Mouse (Mus musculus) cerebral cortex, adult 2 months (tissue): ENCODE results near the gene Jpt1.

Experiments used
- WGBS: fragments of 180-500 bp; shearing (Covaris S2); methylation state at CpG from one replicate; pipeline ENCODE4 v1.1.7; 2018; 5-methylcytosine and 5-hydroxymethylcytosine counted together

Jpt1 gene

DNA sequence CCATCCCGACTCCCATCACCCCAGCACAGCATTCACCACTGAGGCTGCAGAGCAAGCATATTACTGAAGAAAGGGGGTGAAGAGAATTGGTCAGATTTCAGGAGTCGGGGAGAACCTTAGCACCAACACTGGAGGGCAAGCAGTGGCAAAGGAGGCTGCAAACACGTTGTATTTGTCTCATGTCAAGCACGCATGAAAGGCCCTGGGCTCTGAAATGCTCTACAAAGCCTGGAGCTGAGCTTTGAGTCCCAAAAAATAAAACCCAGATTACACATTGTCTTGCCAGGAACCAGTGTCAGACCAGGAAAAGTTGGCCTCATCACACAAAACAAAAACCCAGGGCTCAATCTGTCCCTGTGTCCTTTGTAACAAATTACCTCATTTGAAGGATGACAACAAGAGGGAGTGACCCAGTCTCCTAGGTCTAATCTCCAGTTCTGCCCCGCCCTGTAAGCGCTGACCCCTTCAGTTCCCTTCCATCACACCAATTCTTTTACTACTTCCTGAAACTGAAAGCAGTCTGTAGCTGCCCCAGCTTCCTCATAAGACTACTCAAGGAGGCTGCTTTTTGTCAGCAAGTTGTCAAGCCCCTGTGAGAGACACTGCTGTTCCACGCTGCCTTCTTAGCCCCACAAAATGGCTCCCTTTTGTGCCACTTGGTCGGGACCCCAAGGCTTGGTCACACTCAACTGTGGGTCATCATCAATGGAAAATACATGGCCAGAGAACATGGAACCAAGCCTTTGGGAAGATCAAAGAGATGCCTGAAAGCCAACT, 1.6 kb downstream of the Jpt1 start:
- 25% methylated on average over 8 of the region's 8 CpGs for WGBS

DNA sequence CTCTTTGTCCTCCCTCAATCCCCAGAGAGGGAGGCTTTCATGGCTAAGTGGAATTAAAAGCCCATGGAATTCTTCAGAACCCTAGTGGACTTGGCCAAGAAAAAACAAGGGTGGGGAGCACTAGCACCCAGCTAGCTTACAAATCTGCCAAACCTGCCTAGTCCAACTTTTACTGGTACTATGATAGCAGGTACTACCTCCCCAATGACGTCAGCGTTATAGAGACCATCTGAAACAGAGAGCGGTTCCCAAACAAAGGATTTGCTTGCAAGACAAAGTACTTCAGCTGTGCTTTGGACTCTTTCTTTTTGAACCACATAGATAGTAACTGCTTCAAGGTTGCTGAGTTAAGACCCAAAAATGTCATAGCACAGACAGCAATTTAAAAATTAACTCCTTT, 2.2 kb downstream of the Jpt1 start:
- 29% methylated on average over 3 of the region's 3 CpGs for WGBS

DNA sequence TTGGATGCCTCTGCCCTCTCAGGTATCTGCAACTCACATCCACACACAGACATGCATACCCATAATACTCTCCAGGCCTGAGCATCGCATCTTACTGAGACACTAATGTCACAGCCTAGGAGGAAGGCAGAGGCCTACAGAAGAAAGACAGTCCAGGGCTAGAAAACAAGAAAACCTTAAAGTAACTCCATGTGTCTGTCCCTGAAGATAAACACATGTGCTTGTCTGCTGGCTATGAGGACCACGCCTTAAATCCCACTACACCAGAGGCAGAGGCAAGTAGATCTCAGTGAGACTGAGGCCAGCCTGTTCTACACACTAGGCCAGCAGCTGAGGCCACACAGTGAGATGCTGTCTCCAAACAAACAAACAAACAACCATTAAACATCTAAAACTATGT, 3.1 kb downstream of the Jpt1 start:
- 74% methylated on average over 2 of the region's 2 CpGs for WGBS

DNA sequence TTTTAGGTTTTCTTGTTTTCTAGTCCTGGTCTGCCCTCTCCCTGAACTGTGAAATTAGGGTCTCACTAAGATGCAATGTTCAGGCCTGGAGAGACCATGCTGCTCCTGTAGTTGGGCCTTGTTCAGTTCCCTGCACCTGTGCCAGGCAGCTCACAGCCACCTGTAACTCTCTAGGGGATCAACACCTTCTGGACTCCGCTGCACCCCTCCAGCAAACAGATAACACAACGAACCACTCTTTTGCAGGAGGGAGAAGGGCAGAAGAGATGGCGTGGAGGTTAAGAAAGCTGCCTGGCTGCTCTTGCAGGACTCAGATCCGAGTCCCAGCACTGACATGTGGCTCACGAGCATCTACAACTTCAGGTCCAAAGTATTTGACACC, 3.7 kb downstream of the Jpt1 start:
- 67% methylated on average over 5 of the region's 5 CpGs for WGBS

DNA sequence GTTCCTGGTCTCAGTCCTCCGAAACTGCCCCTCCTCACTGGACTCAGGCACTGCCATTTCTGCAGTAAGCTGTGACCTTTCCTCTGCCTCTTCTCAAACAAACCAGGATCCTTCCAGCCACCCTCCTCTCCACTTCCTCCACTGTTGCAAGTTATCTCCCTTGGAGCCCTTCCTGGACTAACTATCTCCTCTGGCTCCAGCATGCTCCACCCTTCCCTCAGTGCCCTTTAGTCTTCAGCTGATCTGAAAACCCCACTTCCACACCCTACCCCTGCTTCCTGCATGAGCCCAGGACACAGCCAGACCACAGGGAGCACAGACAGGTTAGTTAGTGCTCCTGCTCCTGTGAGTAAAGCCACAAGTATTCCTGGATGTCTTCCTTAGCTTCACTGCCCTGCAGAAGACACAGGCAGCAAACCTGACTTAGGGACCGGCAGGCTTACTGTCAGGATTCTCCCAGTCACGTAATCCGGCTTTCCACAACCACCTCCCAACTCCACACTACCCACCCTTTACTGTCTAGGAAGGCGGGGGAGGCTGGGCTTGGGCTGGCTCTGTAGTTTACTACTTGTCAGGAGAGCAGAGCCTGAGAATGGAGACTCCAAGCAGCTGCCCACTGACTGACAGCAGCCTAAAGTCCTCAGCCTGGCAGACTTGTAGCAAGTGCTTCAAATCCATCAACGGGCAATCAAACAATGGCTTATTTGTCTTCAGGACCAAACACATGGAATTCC, 4.2 kb downstream of the Jpt1 start:
- WGBS: 32% methylated on average over 6 of the region's 6 CpGs

DNA sequence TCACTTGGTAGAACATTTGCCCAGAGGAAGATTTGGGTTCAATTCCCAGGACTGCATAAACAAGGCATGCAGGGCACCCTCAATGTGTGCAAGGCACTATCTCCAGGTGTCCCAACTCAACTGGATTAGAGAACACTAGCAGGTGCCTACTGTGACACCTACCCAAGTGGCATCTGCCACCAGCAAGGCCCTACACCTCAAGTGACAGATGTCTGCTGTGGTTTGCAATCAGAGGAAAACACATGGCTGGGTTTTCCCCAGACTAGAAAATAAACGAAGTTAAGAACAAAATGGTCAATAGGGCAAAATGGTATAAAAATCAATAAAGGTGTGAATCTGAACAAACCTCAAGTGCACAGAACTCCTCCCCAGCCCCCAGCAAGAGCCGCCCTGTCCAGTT, 6.1 kb downstream of the Jpt1 start:
- WGBS: 83% methylated on average over 2 of the region's 2 CpGs

DNA sequence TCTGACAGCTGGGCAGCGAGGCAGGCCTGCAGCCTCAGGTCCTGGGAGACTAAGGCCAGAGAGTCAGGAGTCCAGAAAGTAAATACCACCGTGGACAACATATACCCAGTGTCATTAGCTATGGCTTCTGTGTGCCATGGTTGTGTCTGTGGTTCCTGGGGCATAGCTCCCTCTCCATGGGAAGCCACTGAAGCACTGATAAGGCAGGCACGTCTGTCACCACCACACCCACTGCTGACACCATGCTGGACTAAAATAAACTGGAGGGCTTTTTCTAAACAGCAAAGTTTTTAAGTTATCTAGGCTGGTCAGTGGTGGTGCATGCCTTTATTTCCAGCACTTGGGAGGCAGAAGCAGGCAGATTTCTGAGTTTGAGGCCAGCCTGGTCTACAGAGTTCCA, 7.6 kb downstream of the Jpt1 start:
- WGBS: 68% methylated on average over 3 of the region's 3 CpGs

DNA sequence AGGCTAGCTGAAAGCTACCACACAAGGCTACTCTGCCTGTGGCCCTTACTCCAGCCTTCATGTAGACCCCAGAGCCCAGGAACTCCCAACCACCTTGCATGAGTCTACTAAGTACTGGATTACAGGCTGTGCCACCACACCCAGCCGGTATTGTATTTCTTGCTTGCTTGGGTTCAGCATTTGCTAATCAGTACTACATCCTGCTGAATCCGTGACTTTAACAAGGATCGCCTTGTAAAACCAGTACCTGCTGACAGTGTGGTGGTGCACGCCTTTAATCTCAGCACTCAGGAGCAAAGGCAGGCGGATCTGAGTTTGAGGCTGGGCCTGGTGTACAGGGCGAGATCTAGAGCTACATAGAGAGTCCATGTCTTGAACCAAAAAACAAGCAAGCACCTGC, 11.6 kb downstream of the Jpt1 start:
- WGBS: 96% methylated on average over 6 of the region's 6 CpGs

DNA sequence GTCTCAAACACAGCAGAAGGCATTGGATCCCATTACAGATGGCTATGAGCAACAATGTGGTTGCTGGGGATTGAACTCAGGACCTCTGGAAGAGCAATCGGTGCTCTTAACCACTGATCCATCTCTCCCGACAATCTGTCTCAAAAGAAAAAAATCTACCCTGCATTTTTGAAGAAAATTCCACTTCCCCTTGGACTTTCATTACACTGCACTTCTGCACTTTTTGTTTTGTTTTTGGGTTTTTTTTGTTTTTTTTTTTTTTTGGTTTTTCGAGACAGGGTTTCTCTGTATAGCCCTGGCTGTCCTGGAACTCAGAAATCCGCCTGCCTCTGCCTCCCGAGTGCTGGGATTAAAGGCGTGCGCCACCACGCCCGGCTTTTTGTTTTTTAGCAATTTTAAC, 17.6 kb downstream of the Jpt1 start:
- WGBS: 86% methylated on average over 9 of the region's 9 CpGs

DNA sequence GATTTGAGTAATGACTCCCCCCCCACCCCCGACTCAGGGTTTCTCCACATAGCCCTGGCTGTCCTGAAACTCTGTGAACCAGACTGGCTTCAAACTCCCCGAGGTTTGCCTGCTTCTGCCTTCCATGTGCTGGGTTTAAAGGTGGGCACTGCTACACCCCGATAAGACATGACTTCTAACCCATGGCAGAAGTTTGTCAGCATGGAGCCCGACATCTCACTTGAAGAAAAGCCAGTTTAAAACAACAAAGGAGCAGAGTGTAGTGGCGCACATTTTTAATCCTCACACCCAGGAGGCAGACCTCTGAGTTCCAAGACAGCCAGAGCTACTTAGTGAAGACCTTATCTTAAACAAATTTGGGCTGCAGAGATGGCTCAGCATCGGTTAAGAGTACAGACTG, 21.8 kb downstream of the Jpt1 start:
- 30% methylated on average over 6 of the region's 6 CpGs for WGBS

DNA sequence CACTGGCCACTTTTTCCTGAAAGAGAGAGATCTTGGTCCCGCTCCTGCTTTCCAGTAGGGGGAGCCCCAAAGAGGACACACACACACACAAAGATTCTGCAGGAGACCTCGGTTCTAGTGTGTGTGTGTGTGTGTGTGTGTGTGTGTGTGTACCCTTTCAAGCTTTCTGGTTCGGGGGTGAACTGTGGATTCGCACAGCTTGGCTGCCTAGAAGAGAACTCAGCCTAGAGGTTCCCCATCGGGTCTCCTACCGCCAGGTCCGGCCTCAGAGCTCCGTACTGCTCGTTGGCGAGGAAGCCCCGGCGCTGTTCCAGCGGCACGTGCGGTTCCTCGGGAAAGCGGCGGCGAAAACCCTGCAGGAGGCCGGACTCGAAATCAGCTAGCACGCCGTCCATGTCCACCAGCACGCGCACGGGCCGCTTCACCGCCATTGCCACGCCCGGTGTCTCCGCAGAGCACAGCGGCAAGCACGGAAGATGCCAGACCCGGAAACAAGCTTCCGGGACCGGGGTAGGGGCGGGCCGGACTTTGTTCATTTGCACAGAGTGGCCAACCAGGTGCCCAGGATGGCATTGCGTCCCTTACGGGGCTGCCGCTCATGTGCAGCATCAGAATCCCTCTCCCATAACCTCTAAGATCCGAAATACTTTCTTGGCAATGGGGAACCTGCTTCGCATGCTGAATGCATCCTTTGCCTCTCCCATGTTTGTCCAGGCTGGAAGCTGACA, 22.7 kb downstream of the Jpt1 start, which contains the start of gene Nt5c:
Nt5c (minus strand) TSS at position 507 of the 728 bp plus-strand sequence.
- WGBS: 1% methylated on average over 43 of the region's 43 CpGs

DNA sequence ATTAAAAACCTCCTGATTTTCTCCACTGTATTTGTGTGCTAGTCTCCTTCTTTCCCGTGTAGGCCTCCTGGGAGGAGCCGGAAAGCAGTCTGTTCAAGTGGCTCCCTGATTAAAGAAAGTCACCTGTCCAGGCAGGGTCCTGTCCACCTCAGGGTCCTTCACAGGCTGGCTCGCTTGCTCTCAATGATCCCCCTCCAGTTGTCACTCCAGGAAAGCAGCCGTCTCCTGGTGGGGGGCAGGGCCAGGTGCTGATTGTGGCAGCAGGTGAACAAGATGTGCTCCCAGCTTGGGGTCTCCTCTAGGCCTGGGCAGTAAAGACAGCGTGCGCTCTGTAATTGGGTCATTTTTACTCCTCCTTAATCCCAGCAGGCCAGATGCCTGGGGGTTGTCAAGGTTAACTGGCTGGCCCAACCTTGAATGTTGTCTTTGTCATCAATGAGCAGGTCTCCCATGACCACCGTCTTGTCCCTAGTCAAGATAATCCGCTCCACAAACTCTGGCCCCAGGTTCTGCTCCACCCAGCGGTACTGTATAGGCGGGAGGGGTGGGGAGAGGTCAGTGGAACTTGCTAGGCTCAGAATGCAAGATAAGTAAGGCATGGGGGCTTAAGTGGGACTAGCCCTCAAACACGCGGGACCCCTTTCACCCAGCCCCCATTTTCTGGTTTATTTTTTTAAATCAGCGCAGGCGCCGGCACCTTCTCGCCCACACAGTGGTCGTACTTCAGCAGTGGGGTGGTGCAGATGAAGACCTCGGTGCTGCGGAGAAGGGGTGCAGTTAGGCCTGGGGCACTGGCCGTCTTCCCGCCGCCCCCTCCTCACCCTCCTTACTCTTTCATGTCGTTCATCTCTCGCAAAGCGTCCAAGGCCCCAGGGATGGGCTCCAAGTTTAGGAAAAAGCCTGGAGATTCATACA, 23.5 kb downstream of the Jpt1 start:
- WGBS: 23% methylated on average over 25 of the region's 25 CpGs

DNA sequence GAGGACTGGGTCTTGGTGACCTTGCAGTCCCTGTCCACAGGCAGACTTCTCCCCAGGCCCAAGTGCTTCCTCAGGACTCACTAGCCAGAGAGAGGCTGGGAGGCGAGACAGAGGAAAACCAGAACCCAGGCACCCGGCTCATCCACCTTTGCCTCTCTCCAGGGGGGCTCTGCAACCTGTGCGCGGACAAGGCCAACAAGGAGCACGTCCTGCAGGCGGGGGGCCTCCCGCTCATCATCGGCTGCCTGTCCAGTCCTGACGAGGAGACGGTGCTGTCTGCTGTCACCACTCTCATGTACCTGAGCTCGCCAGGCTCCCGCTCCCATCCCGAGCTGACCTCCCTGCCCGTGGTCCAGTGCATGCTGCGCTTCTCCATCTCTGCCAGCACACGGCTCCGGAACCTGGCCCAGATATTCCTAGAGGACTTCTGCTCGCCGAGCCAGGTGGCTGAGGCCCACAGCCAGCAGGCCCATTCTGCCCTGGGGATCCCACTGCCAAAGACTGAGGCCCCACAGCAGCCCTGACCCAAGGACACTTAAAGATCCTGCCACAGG, 25.6 kb downstream of the Jpt1 start:
- 84% methylated on average over 19 of the region's 19 CpGs for WGBS

DNA sequence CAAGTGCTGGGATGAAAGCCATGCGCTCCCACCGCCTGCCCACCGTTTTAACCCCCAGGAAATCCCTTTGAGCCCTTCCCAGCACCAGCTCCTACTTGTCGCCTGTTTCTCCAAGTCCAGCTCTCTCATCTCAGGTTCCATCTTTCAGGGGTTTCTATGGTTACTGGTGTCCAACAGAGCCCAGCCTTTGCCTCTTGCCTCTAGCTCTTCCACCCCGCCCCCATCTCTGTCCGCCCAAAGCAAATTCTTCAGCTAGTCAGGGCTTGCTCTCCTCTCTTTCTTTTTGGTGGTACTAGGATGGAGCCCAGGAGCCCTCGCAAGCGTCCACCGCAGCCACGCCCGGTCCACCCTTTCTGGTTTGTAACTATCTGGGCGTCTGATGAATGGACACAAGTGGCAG, 29.0 kb downstream of the Jpt1 start:
- WGBS: 59% methylated on average over 12 of the region's 12 CpGs

DNA sequence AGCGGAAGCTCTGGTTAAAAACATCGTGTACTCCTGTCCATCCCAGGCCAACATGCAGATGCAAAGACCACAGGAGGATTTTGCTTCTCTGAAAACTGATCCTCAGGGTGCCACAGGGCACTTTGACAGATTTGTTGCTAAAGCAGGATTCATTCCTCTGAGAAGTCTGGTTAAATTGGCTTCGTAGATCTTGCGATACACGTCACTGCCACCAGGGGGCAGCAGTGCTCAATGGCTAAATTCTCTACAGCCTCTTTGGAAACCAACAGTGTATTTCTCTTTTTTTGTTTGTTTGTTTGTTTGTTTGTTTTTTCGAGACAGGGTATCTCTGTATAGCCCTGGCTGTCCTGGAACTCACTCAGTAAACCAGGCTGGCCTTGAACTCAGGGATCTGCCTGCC, 30.5 kb downstream of the Jpt1 start:
- WGBS: 18% methylated on average over 6 of the region's 6 CpGs

DNA sequence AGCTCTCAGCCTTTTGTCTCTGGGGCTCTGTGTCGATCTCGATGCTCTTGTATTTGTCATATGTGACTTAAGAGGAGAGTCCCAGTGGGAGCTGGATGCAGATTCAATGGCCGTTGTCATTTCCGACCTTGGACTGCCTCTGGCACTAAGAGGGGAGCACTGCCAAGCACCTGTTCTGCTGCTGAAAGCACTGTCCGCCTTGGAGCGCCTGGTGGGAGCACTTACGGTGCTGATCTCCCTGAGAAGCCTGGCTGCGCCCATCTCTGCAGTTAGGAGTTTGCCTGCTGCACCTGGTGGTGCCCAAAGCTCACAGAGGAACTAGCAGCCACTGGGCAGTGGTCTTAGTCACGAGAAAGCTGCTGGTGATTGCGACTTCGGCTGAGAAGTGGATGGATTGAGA, 30.9 kb downstream of the Jpt1 start:
- 68% methylated on average over 11 of the region's 11 CpGs for WGBS

DNA sequence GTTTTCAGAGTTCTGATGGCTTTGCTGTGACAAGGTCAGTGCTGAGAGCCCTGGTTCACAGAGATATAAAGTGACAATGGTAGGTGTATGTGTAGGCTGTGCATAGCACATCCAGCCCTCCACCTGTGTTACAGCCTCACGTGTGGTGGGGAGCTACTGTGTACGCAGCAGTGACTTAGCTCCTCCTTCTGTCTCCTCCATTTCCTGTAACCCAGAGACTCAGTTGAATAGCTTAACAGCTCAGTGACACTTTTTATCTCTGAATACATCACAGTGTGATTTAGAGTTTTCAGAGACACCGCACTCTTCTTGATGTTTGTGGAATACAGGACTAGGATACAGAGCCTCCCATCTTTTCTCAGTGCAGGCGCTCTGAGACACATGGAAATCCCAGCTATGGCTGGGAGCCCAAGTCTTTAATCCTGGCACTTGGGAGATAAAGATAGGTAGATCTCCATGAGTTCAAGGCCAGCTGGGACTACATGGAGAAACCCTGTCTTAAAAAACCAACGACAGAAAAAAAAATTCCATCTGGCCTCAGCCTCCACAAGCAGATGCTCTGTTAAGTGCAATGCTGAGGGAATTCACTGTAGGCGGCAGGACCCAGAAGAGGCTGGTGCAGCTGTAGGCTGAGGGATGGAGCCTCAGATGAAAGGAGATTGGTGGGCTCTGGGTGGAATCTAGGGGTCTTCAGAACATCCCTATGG, 32.5 kb downstream of the Jpt1 start:
- 46% methylated on average over 6 of the region's 6 CpGs for WGBS

DNA sequence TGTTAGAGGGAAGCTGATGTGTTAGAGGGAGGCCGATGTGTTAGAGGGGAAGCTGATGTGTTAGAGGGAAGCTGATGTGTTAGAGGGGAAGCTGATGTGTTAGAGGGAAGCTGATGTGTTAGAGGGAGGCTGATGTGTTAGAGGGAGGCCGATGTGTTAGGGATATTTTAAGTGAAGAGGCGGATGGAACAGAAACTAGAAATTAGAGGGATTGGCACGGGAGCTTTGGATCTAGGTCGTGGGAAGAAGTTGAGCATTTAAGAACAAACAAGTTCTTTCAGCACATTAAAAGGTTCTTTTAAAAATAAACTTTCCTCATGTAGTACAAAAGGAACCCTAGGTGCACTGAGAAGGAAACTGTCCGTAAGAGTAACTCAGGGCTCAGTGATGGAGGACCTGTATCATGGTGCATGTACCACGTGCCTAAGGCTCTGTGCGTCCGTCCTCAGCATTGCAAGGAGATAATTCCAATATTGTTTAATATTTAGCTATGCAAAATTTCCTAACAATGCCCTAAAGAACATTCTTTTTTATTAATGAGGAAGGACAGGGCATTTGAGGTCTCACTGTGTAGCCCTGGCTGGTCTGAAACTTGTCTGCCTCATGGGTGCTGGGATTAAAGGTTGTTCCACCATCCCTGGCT, 35.8 kb downstream of the Jpt1 start:
- WGBS: 43% methylated on average over 9 of the region's 9 CpGs

DNA sequence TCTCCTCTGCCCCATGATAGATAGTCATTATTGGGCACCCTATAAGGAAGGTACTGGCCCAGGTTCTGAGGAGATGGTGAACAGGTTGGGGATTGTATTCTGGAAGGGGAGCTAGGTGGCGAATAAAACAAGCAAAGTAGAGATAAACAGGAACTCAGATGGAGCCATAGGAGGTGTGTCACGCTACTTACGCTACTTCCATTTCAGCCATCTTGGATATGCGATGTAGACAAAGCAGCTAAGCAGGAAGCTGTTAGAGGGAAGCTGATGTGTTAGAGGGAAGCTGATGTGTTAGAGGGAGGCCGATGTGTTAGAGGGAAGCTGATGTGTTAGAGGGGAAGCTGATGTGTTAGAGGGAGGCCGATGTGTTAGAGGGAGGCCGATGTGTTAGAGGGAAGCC, 36.8 kb downstream of the Jpt1 start:
- WGBS: 85% methylated on average over 7 of the region's 7 CpGs

DNA sequence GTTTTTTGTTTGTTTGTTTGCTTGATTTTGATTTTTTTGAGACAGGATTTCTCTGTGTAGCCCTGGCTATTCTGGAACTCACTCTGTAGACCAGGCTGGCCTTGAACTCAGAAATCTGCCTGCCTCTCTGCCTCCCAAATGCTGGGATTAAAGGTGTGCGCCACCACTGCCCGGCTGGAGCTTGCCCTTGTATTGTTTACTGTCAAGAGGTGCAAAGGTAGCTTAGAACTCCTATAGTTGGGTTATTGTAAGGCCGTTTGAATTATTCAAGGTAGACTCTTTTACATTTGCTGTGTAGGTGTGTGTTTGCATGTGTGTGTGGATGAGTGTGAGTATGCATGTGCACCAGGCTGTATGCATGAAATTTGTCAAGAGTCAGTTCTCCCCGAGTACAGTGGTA, 37.6 kb downstream of the Jpt1 start:
- 74% methylated on average over 4 of the region's 4 CpGs for WGBS
